Mouse (Mus musculus) stomach, embryonic 16.5 days (tissue): ENCODE measurements around the gene Prima1. TPM values are rescaled to one million over a fixed set of nuclear protein-coding genes. Genes with fewer than 3 reads are reported as not detected.

Source experiments
- ATAC-seq: fragments of 200-750 bp; cut with Nextera tagmentation; 2 replicates; pipeline ENCODE4 v1.8.0; 2017; ENCODE audit warnings: moderate number of reproducible peaks, moderate TSS enrichment; ENCODE audit not compliant: insufficient read depth, low FRiP score
- H3K27ac ChIP-seq: fragments of 300-500 bp; sonication (generic); 2 replicates; pipeline ENCODE4 v1.5.1; 2014; ENCODE audit warnings: low read length
- H3K27me3 ChIP-seq: fragments of 300-500 bp; sonication (generic); 2 replicates; pipeline ENCODE4 v1.6.1; 2014; ENCODE audit warnings: low read length, control low read depth, mixed read lengths; ENCODE audit not compliant: control insufficient read depth, insufficient read depth
- H3K36me3 ChIP-seq: fragments of 300-500 bp; sonication (generic); 2 replicates; pipeline ENCODE4 v1.6.1; 2014; ENCODE audit warnings: low read length; ENCODE audit not compliant: control insufficient read depth, insufficient read depth
- H3K4me1 ChIP-seq: fragments of 300-500 bp; sonication (generic); 2 replicates; pipeline ENCODE4 v1.6.1; 2014; ENCODE audit warnings: low read length, control low read depth, mixed read lengths; ENCODE audit not compliant: control insufficient read depth, insufficient read depth
- H3K4me2 ChIP-seq: fragments of 300-500 bp; sonication (generic); 2 replicates; pipeline ENCODE4 v1.6.1; 2014; ENCODE audit warnings: low read depth, low read length, mixed read lengths
- H3K4me3 ChIP-seq: fragments of 300-500 bp; sonication (generic); replicated peaks from 2 replicates; pipeline ENCODE4 v1.5.1; 2014; ENCODE audit warnings: mild to moderate bottlenecking, low read length
- H3K9ac ChIP-seq: fragments of 300-500 bp; sonication (generic); 2 replicates; pipeline ENCODE4 v1.6.1; 2014; ENCODE audit warnings: low read length
- H3K9me3 ChIP-seq: fragments of 300-500 bp; sonication (generic); replicated peaks from 2 replicates; pipeline ENCODE4 v1.6.1; 2016; ENCODE audit warnings: low read length, control low read depth; ENCODE audit not compliant: control insufficient read depth
- WGBS: fragments of 180-500 bp; shearing (Covaris S2); extraction: QIAGEN DNeasy Blood & Tissue Kit; methylation state at CpG from one replicate; pipeline ENCODE4 v1.1.7; 2014; 5-methylcytosine and 5-hydroxymethylcytosine counted together
- polyA plus RNA-seq: library from polyadenylated mRNA; unstranded; fragments of >200 nt; fragmentation: Nextera tagmentation; extraction: Ambion mirVana; gene quantifications from 2 replicates; pipeline ENCODE4 v1.2.1, GENCODE M21; 2015

Gene Prima1
- polyA plus RNA-seq, 1 experiment from 2014 or later, result 0.90 TPM

DNA sequence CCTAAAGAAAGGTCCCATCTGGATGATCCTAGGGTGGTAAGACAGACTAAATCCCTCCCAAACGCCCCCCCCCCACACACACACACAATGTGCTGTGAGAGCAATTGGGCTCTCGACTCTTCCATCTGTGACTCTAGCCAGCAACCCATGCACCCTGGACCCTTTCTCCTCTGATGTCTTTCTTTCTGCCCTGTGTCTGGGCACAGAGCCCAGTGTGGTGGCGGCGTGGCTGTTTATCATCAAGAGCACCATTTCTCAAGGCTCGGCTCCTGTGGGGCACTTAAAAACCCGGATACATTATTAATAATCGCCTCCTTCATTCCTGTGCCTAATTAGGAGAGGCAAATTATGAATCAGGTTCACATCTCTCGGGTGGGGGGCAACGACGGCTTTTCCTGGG lies 27.7 kb downstream of the Prima1 start:
- no peaks in the 10 kb centered on the region for H3K36me3 ChIP-seq
- no peaks in the 10 kb centered on the region for H3K9me3 ChIP-seq
- 39% methylated on average over 10 of the region's 10 CpGs for WGBS
- no peaks in the 10 kb centered on the region for H3K27me3 ChIP-seq
- H3K4me1 ChIP-seq, result peaks cover 9% of the 10 kb centered on the region
- no peak overlapping the region for H3K9ac ChIP-seq
- ATAC-seq, result no peak
- H3K27ac ChIP-seq, result no peak overlapping the region
- H3K4me3 ChIP-seq, result no peak overlapping the region
- H3K4me2 ChIP-seq, result no peak overlapping the region

DNA sequence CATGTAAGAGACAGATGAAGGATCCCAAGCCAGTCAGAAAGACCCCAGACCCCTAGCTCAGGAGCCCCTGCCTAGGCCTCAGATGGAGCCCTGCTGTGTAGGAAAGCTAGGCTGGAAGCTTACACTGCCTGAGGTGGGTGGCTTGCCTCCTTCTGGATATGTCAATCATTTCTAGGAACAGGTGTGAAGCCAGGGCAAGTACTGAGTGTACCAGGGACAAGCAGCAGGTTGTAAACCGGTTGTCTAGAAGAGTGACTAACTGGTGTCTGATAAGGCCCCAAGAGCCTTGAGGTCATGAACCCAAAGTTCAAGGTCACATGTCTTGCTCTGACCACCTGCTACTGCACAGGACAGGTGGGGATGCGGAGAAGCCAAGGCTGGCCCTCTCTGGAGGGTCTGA lies 28.4 kb downstream of the Prima1 start:
- Histone ChIP-seq H3K9me3 (no peaks in the 10 kb centered on the region), H3K36me3 (no peaks in the 10 kb centered on the region), H3K27me3 (no peaks in the 10 kb centered on the region), H3K4me3 (no peak overlapping the region), H3K4me1 (peaks cover 9% of the 10 kb centered on the region), H3K4me2 (no peak overlapping the region), H3K27ac (no peak overlapping the region), H3K9ac (no peak overlapping the region)
- 75% methylated on average over 2 of the region's 2 CpGs for WGBS
- no peak for ATAC-seq

DNA sequence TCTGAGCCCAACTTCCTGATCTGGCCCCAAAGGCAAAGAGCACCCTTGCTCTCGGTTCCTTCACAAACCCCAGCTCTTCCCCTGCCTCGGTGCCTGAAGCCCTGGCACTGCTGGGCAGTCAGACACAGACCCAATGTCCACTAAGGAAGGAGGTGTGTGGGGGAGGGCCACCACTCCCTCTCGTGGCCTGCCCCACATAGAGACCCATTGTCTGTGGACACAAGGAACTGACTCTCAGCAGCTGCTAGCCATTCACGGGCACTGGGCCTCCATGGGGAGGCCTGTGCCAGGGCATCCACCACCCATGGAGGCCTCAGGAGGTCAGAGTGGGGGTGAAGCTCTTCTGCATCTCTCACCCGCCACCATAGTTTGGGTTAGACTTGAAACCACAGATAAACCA lies 30.9 kb downstream of the Prima1 start:
- no peak overlapping the region for H3K27ac ChIP-seq
- ATAC-seq, result no peak
- peaks cover 9% of the 10 kb centered on the region for H3K4me1 ChIP-seq
- 66% methylated on average over 5 of the region's 5 CpGs for WGBS
- no peak overlapping the region for H3K9ac ChIP-seq
- no peak overlapping the region for H3K4me2 ChIP-seq
- no peaks in the 10 kb centered on the region for H3K9me3 ChIP-seq
- no peaks in the 10 kb centered on the region for H3K36me3 ChIP-seq
- no peak overlapping the region for H3K4me3 ChIP-seq
- no peaks in the 10 kb centered on the region for H3K27me3 ChIP-seq

DNA sequence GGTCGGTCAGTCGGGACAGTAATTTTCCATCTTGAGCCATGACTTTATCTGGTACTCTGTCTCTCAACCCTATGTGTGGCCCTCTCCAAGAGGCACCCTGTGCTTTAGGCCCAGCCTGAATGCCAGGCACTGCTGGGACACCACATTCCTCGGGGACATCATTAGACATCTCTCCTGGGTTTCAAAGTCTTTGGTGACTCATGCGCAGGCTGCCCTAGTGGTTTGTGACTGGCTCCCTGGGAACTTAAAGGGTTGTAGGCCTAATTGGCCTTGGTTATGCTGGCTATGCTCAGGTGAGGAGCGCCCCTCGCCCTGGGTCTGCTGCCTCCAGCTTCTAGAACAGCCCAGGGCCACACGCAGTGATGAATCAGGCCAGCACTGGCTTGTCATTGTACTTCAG lies 32.4 kb downstream of the Prima1 start:
- no peak for ATAC-seq
- peaks cover 7% of the 10 kb centered on the region for H3K4me1 ChIP-seq

DNA sequence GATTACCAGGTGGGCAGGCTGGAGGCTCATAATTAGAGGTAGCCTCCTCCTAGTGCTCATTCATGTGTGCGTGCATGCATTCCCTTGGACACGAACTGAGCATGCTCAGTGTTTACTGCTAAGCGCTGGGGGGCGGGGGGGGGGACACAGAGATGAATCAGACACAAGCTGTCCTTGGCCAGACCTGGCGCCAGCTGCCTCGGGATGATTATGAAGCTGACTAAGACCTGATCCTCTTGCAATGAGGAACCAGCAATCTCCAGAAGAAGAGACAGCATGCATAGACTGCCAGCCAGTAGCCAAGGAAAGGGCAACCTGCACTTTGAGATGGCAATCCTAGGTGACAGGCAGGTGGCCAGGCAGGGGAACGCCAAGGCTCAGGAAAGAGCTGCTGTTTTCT lies 36.4 kb downstream of the Prima1 start:
- Histone ChIP-seq H3K4me1 (peaks cover 8% of the 10 kb centered on the region; the same call in 1 of the 2 replicates), H3K9ac (no peak overlapping the region), H3K9me3 (no peaks in the 10 kb centered on the region), H3K36me3 (no peaks in the 10 kb centered on the region), H3K4me2 (no peak overlapping the region), H3K27ac (no peak overlapping the region), H3K4me3 (no peak overlapping the region), H3K27me3 (no peaks in the 10 kb centered on the region)
- ATAC-seq, result no peak
- WGBS, result 64% methylated on average over 7 of the region's 7 CpGs

More for the DNA sequence above, 32.4 kb downstream of the Prima1 start:
- Histone ChIP-seq H3K9ac (no peak overlapping the region), H3K27me3 (no peaks in the 10 kb centered on the region), H3K4me3 (no peak overlapping the region), H3K4me2 (no peak overlapping the region), H3K9me3 (no peaks in the 10 kb centered on the region), H3K27ac (no peak overlapping the region), H3K36me3 (no peaks in the 10 kb centered on the region)
- 89% methylated on average over 7 of the region's 7 CpGs for WGBS

DNA sequence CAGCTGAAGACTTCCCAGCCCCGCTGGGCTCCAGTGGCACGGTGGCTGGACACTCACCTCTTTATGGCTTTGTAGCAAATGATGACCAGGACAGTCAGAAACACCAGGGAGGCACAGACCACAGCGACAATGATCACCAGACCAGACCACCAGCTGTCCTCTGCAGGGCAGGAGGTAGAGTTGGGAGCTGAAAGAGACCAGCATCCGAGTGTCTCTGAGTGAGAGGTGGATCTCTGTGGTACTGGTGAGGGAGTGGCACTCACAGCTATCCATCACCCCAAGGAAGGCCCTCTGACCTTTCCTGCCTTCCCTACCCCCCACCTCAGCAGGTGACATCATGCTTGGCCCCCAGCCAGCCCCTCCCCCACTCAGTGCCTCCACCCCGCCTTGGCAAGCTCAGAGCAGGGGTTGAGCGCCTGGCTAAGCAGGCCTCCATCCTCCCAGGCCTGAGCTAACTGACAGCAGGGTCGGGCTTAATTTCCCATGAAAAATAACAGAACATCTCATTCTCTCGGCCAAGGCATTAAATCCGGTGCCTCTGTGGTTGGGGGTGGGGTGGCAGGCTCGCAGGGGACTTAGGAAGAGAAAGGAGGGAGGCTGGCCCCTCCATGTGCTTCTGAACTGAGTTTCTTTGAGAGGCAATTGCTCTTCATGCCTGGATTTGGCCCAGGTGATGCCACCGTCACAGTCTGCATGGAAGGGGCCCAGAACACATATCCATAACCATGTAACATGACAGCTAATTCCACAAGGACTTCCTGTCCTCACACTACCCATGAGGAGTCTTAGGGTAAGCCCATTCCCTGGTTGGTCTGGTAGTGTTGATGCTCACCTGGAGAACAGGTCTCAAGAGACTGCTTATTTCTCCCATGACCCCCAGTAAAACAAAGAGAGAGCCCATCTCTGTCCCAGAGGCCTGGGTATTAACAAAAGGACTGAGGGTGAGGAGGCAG lies 39.1 kb downstream of the Prima1 start:
- 23% methylated on average over 11 of the region's 11 CpGs for WGBS
- Histone ChIP-seq H3K27me3 (no peaks in the 10 kb centered on the region), H3K9me3 (no peaks in the 10 kb centered on the region), H3K4me2 (no peak overlapping the region), H3K4me1 (peaks cover 8% of the 10 kb centered on the region; the same call in 1 of the 2 replicates), H3K4me3 (no peak overlapping the region), H3K9ac (no peak overlapping the region), H3K36me3 (no peaks in the 10 kb centered on the region), H3K27ac (no peak overlapping the region; the same call in 1 of the 2 replicates)
- peak; percentile 72; the same call in 1 of the 2 replicates for ATAC-seq

DNA sequence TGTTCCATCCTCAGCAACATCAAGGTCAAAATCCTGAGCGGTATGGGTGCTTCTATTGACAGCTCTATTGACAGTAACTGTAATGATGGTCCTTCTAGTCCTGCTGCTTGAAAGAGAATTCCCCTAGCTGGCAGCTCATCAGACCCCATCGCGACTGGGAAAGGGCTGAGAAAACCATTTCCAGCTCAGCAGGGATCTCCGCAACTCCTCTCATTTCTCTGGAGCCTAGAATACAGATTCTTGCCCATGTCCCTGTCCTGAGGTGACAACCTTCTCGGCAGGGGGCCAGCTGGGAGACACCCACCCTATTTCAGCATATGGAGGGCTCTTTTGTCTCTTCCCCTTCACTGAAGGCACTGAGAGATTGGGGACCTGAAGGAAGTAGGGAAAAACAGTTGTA lies 49.0 kb downstream of the Prima1 start:
- Histone ChIP-seq H3K4me3 (no peak overlapping the region), H3K36me3 (no peaks in the 10 kb centered on the region), H3K9ac (no peak overlapping the region), H3K4me1 (no peaks in the 10 kb centered on the region), H3K4me2 (no peak overlapping the region), H3K9me3 (no peaks in the 10 kb centered on the region), H3K27me3 (no peaks in the 10 kb centered on the region), H3K27ac (no peak overlapping the region)
- no peak for ATAC-seq
- 43% methylated on average over 5 of the region's 5 CpGs for WGBS

DNA sequence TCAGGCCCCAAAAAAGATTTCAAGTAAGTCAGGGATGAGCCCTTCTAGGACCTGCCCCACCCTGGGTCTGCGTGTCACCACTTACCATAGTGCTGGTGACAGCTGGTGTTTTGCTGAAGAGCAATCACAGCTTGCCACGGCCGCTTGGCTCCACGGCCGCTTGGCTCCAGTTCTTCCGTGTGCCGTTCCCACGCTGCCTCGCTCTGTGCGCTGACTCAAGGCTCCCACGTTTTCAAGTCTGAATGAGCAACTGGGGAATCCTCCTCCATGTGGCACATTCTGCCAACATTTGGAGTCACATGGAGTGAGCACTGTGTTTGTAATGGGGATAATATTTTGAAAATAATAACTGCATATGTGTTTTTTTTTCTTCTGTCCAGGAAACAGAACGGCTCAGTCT lies 52.2 kb downstream of the Prima1 start:
- Histone ChIP-seq H3K27me3 (no peaks in the 10 kb centered on the region), H3K4me2 (no peak overlapping the region), H3K4me3 (no peak overlapping the region), H3K36me3 (no peaks in the 10 kb centered on the region), H3K4me1 (no peaks in the 10 kb centered on the region), H3K9me3 (no peaks in the 10 kb centered on the region), H3K27ac (no peak overlapping the region), H3K9ac (no peak overlapping the region)
- ATAC-seq, result no peak
- WGBS, result 78% methylated on average over 12 of the region's 12 CpGs

DNA sequence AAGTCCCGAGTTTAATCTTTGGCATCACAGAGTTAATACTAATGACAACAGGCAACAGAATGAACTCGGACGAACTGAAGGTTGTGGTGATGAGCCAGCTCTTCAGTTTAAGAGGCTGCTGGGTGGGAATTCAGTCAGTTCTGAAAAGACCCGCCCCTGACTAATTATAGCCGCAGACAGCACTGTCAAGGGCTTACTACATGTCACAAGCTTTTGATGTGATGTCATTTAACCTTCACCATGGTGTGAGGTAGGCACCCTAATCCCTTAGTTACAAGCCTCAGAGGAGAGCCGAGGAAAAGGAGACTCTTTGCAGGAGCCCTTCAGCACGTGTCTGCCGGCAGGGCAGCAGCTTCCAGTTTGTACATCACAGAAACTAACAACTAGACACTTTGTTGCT lies 53.7 kb downstream of the Prima1 start:
- Histone ChIP-seq H3K4me3 (no peak overlapping the region), H3K36me3 (no peaks in the 10 kb centered on the region), H3K4me2 (no peak overlapping the region), H3K27ac (no peak overlapping the region), H3K9me3 (no peaks in the 10 kb centered on the region), H3K27me3 (no peaks in the 10 kb centered on the region), H3K4me1 (no peaks in the 10 kb centered on the region), H3K9ac (no peak overlapping the region)
- ATAC-seq, result no peak
- 65% methylated on average over 8 of the region's 8 CpGs for WGBS
